Mouse (Mus musculus): ENCODE measurements around the gene H2-Ab1.
"Not testable (repeated sequence)": the region's sequence is repeated elsewhere in the genome, so short reads cannot be mapped to it uniquely, and the experiment has no call there.

Gene H2-Ab1

DNA sequence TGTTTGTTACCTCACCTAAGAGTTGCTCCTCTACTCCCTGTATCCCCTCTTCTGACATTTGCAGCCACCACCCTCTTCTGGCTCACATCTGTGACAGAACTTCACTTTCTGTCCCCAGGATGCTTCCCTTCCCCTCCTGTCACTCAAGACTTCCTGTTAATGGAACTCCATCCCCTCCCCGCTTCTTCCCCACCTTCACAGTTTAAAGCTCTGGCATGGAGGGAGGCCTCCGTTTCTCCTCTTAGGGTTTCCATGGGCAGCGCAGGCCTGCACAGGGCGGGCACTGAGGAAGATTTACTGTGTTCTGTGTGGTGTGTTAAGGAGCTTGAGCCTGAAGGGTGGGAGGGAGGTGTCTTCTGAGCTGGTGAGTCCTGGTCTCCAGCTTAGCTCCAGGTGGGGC, 50.7 kb downstream of the H2-Ab1 start:
- no peak for DNase-seq (ENCODE audit: low read depth, low spot score)

DNA sequence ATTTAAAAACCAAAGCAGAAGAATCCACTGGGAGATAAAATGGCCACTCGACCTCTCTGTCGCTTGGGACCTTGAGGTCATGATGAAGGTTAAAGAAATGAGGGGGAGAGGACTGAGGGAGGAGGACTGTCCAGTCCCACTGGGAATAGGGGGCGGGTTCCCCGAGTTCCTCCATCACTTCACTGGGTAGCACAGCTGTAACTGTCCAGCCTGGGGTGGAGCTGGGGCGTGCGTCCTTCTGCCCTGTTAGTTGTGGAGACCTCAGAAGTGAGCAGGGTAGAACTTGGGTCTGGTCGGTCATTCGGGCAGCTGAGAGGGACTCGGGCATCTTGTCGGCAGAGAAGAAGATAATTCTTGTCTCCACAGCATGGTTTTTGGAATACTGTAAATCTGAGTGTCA, 51.7 kb downstream of the H2-Ab1 start:
- no peak for DNase-seq (ENCODE audit: low read depth, low spot score)

DNA sequence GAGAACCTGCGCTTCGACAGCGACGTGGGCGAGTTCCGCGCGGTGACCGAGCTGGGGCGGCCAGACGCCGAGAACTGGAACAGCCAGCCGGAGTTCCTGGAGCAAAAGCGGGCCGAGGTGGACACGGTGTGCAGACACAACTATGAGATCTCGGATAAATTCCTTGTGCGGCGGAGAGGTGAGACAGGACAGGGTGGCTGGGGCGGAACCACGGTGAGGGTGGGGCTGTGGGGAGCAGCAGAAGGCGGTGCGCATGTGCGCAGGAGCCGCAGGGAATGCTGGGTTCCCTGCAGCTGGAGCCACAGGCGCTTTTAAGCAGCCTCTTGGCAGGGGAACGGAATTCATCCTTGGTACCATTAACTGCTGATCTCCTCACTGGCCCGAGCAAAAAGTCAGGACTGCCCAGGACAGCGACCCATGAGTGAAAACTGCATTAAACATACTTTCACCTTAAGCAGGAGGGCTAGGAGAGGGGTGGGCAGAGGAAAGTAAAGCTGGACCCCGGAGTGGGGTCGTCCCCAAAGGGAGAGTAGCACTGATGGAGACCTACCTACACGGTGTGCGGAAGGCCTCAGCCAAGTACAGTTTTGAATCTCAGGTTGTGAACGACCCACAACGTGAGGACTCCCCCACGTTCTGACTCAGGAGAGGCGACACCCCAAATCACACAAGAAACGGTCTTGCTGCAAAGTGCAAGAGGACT, 52.3 kb downstream of the H2-Ab1 start:
- peak; percentile 61 for DNase-seq (ENCODE audit: low read depth, low spot score)

DNA sequence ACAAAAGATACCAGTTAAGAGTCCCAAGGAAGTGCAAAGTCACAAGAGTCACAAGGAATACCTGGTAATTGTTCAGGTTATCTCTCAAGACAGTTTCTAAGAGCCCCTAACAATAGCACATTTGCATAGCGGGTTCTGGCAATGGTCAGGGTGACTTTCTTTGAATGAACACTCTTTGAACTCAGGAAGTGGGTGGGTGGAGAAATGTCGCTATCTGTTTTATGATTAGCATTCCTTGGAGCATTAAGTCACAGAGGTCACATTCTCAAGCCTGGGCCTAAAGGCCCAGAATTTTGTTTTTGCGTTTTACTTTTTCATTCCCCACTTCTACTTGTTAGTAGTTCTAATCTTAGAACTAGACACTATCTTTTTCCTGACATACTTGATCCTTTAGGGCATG, 53.0 kb downstream of the H2-Ab1 start:
- DNase-seq (ENCODE audit: low read depth, low spot score) = not testable (repeated sequence)

DNA sequence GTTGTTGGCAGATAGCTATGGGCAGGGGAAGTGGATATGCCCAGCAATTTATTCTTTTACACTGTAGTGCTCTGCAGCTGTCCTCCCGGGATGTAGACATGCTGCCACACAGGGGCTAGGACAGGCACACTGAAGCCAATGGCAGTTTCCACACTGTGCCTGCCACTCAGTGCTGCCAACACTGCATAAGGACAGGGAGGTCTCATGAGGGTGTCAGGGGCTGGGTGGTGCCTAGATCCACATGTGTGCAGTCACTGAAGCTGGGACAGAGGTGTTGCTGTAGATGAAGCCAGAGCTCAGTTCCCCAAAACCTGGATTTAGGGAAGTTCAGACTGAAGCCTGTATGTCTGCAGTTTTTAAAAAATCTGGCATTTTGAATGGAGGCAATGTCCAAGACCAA, 54.7 kb downstream of the H2-Ab1 start:
- no peak for DNase-seq (ENCODE audit: low read depth, low spot score)

DNA sequence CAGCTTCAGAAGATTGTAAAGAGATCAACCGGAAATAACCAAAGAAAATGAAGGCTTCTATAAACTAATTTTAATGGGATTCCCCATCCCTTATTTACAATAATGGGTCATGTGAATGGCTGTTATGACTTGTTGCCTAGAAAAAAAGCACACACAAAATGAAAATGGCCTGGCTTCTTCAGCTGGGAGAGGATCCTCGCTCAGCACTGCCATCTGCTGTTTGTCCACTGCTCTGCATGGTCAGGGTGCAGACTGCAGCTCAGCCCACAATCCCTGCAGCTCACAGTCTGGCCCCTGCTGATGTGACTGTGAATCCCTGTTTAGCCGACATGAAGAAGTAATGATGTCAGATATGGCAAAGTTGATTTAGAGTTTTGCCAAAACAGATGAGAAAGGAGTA, 55.9 kb downstream of the H2-Ab1 start:
- DNase-seq (ENCODE audit: low read depth, low spot score) = peak; percentile 76

DNA sequence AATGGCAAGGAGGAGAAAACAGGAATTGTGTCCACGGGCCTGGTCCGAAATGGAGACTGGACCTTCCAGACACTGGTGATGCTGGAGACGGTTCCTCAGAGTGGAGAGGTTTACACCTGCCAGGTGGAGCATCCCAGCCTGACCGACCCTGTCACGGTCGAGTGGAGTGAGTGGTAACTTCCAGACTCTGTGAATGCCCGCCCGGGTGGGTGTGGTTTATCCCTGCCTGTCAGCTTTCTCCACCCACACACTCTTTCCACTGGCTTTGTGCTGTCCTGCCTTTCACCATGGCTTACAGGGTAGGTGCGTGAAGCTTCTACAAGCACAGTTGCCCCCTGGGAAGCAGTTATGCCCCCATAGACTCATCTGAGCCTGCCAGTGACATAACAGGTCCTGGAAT, 56.8 kb downstream of the H2-Ab1 start:
- no peak for DNase-seq (ENCODE audit: low read depth, low spot score)

DNA sequence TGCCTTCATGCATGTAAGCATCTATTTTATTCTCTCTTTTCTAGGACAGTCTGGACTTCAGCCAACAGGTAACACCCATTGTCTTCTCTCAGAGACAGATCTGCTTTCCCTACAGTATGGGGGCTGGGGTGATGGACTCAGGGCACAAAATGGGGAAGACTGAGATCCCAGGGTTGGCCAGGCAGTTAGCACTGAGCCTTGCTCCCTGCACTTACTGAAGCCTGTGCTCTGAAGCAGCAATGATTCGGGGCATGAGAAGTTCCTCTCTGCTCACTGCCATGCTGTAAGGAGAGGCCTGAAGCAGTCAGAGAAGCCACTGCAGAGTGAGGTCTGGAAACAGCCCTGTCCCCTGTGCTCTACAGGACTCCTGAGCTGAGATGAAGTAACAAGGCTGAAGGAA, 58.0 kb downstream of the H2-Ab1 start:
- DNase-seq (ENCODE audit: low read depth, low spot score) = no peak

DNA sequence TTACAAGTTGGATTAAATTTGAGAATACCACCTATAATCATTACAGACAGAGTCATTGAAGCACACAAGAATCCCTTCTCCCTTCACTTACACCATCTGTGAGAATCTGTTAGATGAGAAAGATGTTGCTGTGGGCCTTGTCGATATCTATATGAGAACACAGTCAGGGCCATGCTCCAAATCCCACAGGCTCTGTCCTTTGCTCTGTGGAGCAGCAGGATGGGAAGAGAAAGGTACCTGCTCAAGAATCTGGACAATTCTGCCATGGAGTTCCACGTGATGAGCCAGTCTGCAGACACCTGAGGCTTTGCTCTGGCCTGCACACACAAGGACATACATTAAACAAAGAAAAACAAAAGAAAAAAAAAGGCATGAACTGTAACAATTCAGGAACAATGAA, 59.2 kb downstream of the H2-Ab1 start:
- no peak for DNase-seq (ENCODE audit: low read depth, low spot score)

DNA sequence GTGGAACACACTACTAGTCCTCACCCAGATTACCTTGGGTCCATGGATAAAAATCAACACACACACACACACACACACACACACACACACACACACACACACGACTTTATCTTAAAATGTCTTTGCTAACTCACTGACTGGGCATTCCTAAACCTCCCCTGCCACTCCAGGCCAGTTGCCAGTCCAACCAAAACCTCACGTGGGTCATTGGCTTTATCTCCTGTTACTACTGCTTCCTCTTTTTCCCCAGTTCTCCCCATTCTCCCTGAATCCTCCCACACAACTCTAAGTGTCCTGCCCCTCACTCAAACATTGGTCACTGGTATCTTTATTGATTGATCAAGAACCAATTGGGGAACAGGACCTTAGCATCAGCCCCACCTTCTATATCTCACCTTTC, 59.8 kb downstream of the H2-Ab1 start:
- no peak for DNase-seq (ENCODE audit: low read depth, low spot score)
